Mouse (Mus musculus): Measurements from ENCODE around the gene Atf7ip2. TPM values are rescaled to one million over a fixed set of nuclear protein-coding genes. Genes with fewer than 3 reads are reported as not detected.

The Atf7ip2 gene
- polyA plus RNA-seq (2012; rRNA removed), result 0.17 and 0.21 TPM in 2 replicates

GRCm38 (mm10) chr16:10192679-10193506 lies at the start of gene Atf7ip2:
Gene Atf7ip2, plus strand, starts transcription at chr16:10192712.

GRCm38 (mm10) chr16:10170005-10170404 lies 22.5 kb upstream of the Atf7ip2 start, which contains the start of gene Rpl39l:
Gene Rpl39l, plus strand, starts transcription at chr16:10170226.

Other genes with a start within 250 kb of the Atf7ip2 start
- 1.9 and 2.3 TPM in 2 replicates for gene Grin2a, start 197.2 kb upstream of the Atf7ip2 start, polyA plus RNA-seq (2012; rRNA removed)
- gene Rpl39l, start 22.5 kb upstream of the Atf7ip2 start, polyA plus RNA-seq (2012; rRNA removed), result 0.40 and 0.57 TPM in 2 replicates
- 16.9 and 19.2 TPM in 2 replicates for gene Emp2, start 121.3 kb downstream of the Atf7ip2 start, polyA plus RNA-seq (2012; rRNA removed)
- 9.8 and 11.5 TPM in 2 replicates for gene Tekt5, start 202.8 kb downstream of the Atf7ip2 start, polyA plus RNA-seq (2012; rRNA removed)
- 38.0 and 40.0 TPM in 2 replicates for gene Nubp1, start 219.2 kb downstream of the Atf7ip2 start, polyA plus RNA-seq (2012; rRNA removed)